Comparison of ENCODE assay signal across 20 mouse cellular contexts in the genomic region with DNA sequence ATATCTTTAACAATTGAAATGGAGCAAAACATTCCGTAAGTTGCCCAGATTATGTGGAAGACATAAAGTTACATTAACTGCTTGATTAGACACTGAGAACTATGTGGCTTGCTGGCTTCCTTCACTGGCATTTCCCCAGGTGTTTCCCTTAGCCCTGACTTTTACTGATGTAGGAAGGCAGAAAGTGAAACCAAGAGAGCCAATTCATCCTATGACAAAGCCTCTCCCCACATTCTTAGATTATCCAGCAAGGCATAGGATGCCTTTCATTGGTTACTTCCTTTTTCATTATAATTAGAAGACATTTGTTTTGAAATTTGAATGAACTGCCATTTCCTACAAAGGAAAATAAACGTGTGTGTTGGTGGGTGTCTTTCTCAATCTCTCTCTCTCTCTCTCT.
DNase-seq lines count a peak whose midpoint lies in the region; ATAC-seq and TF ChIP-seq lines count a peak whose summit lies in the region.
"Had no signal": no experiment of that assay in that cellular context is flagged by ENCODE, and none has a peak within 500 bp of the region (broad histone marks: within the 10 kb centered on the region; RNA-seq: fewer than 3 reads in every experiment).

No protein-coding gene starts in this region.

- no peak for TF ChIP-seq CTCF in stomach, postnatal 0 days (IDR thresholded peaks at IDR 0.05; ENCODE audit: low read depth)

- H3K4me1 ChIP-seq in stomach, postnatal 0 days (replicated peaks; ENCODE audit: control insufficient read depth, insufficient read depth): no peaks in the 10 kb centered on the region
- H3K4me1 ChIP-seq: heart, embryonic 15.5 days; hindbrain, embryonic 15.5 days had no signal

- WGBS in stomach, postnatal 0 days: 46% methylated on average over 2 of the region's 2 CpGs

- H3K9me3 ChIP-seq in stomach, postnatal 0 days (ENCODE audit: control insufficient read depth, low read length): no peaks in the 10 kb centered on the region
- H3K9me3 ChIP-seq: embryonic facial prominence, embryonic 12.5 days; forebrain, embryonic 12.5 days; heart, embryonic 15.5 days; hindbrain, embryonic 15.5 days had no signal

- H3K9ac ChIP-seq in stomach, postnatal 0 days (ENCODE audit: low read length): no peak overlapping the region
- H3K9ac ChIP-seq: embryonic facial prominence, embryonic 12.5 days; forebrain, embryonic 12.5 days; heart, embryonic 15.5 days; hindbrain, embryonic 15.5 days had no signal

- 0 out of 2 replicates have a peak overlapping the region, but pooled peaks have one; percentile 8 for H3K4me2 ChIP-seq in stomach, postnatal 0 days (replicated peaks; ENCODE audit: low read depth)
- H3K4me2 ChIP-seq: embryonic facial prominence, embryonic 12.5 days; forebrain, embryonic 12.5 days; heart, embryonic 11.5 days; heart, embryonic 15.5 days; hindbrain, embryonic 15.5 days had no signal

- no peak for TF ChIP-seq EP300 in stomach, postnatal 0 days (optimal IDR thresholded peaks at IDR 0.05)

- ATAC-seq in common myeloid progenitor, adult 5-6 weeks (replicated peaks; ENCODE audit: low read depth, poor library complexity, severe bottlenecking): peak; percentile 79
- ATAC-seq in stomach, postnatal 0 days (ENCODE audit: low FRiP score, low TSS enrichment): no peak
- no peak for ATAC-seq in CD4-positive, CD25-positive, alpha-beta regulatory T cell, adult 4 months
- ATAC-seq: forebrain, embryonic 16.5 days; intestine, embryonic 16.5 days had no signal

- H3K27me3 ChIP-seq in stomach, postnatal 0 days (ENCODE audit: control insufficient read depth, insufficient read depth, low read length): no peaks in the 10 kb centered on the region
- H3K27me3 ChIP-seq: embryonic facial prominence, embryonic 12.5 days; forebrain, embryonic 12.5 days; heart, embryonic 15.5 days; hindbrain, embryonic 15.5 days had no signal

- no peak overlapping the region for H3K4me3 ChIP-seq in stomach, postnatal 0 days (ENCODE audit: low read depth, low read length)
- H3K4me3 ChIP-seq: embryonic facial prominence, embryonic 12.5 days; forebrain, embryonic 12.5 days; heart, adult 2 months; heart, embryonic 15.5 days; hindbrain, embryonic 15.5 days had no signal

- H3K36me3 ChIP-seq in stomach, postnatal 0 days (ENCODE audit: control insufficient read depth, insufficient read depth, low read length): no peaks in the 10 kb centered on the region
- H3K36me3 ChIP-seq: embryonic facial prominence, embryonic 12.5 days; forebrain, embryonic 12.5 days; heart, embryonic 15.5 days; hindbrain, embryonic 15.5 days had no signal

- peak; percentile 44 for DNase-seq in 3T3-L1 (ENCODE audit: low read depth, low spot score)
- peak; percentile 4 for DNase-seq in 416B (ENCODE audit: low read depth)
- no peak for DNase-seq in stomach, postnatal 0 days (ENCODE audit: low spot score)
- no peak for DNase-seq in spleen, postnatal 36 days (ENCODE audit: low spot score in 2 of 2)
- DNase-seq: adrenal gland, postnatal 10 days; cerebellum, adult 11 months; cerebellum, adult 8-10 months; cerebellum, postnatal 14 days; gastrocnemius, postnatal 36 days; heart, adult 2 months; heart, postnatal 14 days had no signal

- H3K27ac ChIP-seq in stomach, postnatal 0 days (replicated peaks): no peak overlapping the region
- H3K27ac ChIP-seq: embryonic facial prominence, embryonic 12.5 days; forebrain, embryonic 12.5 days; heart, adult 2 months; heart, embryonic 15.5 days; hindbrain, embryonic 15.5 days had no signal

Comparison
In these comparisons a context has a peak if more than half of its experiments do, and no peak if none do; other contexts are left out.
1. DNase-seq: peak in 3T3-L1 (single experiment) and 416B (single experiment); none in stomach, postnatal 0 days (single experiment) and spleen, postnatal 36 days (0 of 2).